Mouse (Mus musculus) gastrocnemius, postnatal 4 days (tissue): Measurements from ENCODE around the gene Coq9. TPM values are rescaled to one million over a fixed set of nuclear protein-coding genes. Genes with fewer than 3 reads are reported as not detected.

Source experiments
- total RNA-seq, 2 experiments: library from RNA; stranded (reverse); gene quantifications; 2 replicates each; pipeline ENCODE4 v1.2.3; 2021

Gene Coq9
- total RNA-seq, 2 experiments from 2014 or later: 179 to 186 TPM

Other genes with a start within 250 kb of the Coq9 start
- 10 to 100 TPM; 20.2 to 22.7 TPM for gene Rspry1, start 236.4 kb upstream of the Coq9 start, total RNA-seq
- gene Fam192a, start 236.3 kb upstream of the Coq9 start, total RNA-seq: 10 to 100 TPM; 27.1 to 33.0 TPM
- gene Arl2bp, start 171.7 kb upstream of the Coq9 start, total RNA-seq: 10 to 100 TPM; 70.9 to 77.7 TPM
- gene Pllp, start 142.0 kb upstream of the Coq9 start, total RNA-seq: 1 to 10 TPM; 7.1 TPM
- not detected for gene Ccl22, start 92.7 kb upstream of the Coq9 start, total RNA-seq
- gene Cx3cl1, start 66.3 kb upstream of the Coq9 start, total RNA-seq: 1 to 10 TPM; 2.1 to 2.3 TPM
- not detected for gene Ccl17, start 27.9 kb upstream of the Coq9 start, total RNA-seq
- 10 to 100 TPM; 39.0 to 41.3 TPM for gene Ciapin1, start within 50 bp of the Coq9 start, total RNA-seq
- gene Polr2c, start 19.1 kb downstream of the Coq9 start, total RNA-seq: 10 to 100 TPM; 48.8 to 54.0 TPM
- 10 to 100 TPM; 15.7 to 15.9 TPM for gene Dok4, start 38.0 kb downstream of the Coq9 start, total RNA-seq
- gene Ccdc102a, start 79.8 kb downstream of the Coq9 start, total RNA-seq: 10 to 100 TPM; 23.9 to 24.5 TPM
- under 1 TPM; 0.15 to 0.18 TPM for gene Adgrg5, start 85.4 kb downstream of the Coq9 start, total RNA-seq
- gene Adgrg1, start 136.4 kb downstream of the Coq9 start, total RNA-seq: 10 to 100 TPM in 1 of 2 experiments, 1 to 10 TPM in 1; 9.6 to 10.0 TPM
- gene Adgrg3, start 179.4 kb downstream of the Coq9 start, total RNA-seq: 1 to 10 TPM in 1 of 2 experiments, under 1 TPM in 1; 0.96 to 1.4 TPM
- gene Drc7, start 216.8 kb downstream of the Coq9 start, total RNA-seq: not detected
- 10 to 100 TPM; 13.3 to 13.8 TPM for gene Katnb1, start 242.9 kb downstream of the Coq9 start, total RNA-seq